Mouse (Mus musculus) kidney, postnatal 0 days (tissue): Measurements from ENCODE around the gene Srgap3. TPM values are rescaled to one million over a fixed set of nuclear protein-coding genes. Genes with fewer than 3 reads are reported as not detected.
A peak's percentile ranks its signal among the peaks of the same experiment; 100 is the strongest.

ENCODE experiments used
- ATAC-seq: fragments of 200-750 bp; cut with Nextera tagmentation; replicated peaks from 2 replicates; pipeline ENCODE4 v1.8.0; 2017; ENCODE audit warnings: low read depth, moderate number of reproducible peaks, moderate TSS enrichment, moderate library complexity; ENCODE audit not compliant: low FRiP score
- DNase-seq: peaks from one replicate; pipeline ENCODE4 v3.0.0-alpha.2; 2016; ENCODE audit warnings: low spot score
- H3K27ac ChIP-seq: fragments of 300-500 bp; sonication (generic); 2 replicates; pipeline ENCODE4 v1.5.1; 2014; ENCODE audit warnings: mild to moderate bottlenecking
- H3K27me3 ChIP-seq: fragments of 300-500 bp; sonication (generic); 2 replicates; pipeline ENCODE4 v1.6.1; 2014; ENCODE audit warnings: low read length, mixed read lengths; ENCODE audit not compliant: insufficient read depth
- H3K36me3 ChIP-seq: fragments of 300-500 bp; sonication (generic); 2 replicates; pipeline ENCODE4 v1.6.1; 2014; ENCODE audit warnings: low read length, mixed read lengths; ENCODE audit not compliant: insufficient read depth
- H3K4me1 ChIP-seq: fragments of 300-500 bp; sonication (generic); replicated peaks from 2 replicates; pipeline ENCODE4 v1.6.1; 2014; ENCODE audit warnings: antibody characterized with exemption, low read length, mixed read lengths; ENCODE audit not compliant: insufficient read depth
- H3K4me2 ChIP-seq: fragments of 300-500 bp; sonication (generic); 2 replicates; pipeline ENCODE4 v1.6.1; 2014; ENCODE audit warnings: mild to moderate bottlenecking, low read length, moderate library complexity, mixed read lengths
- H3K4me3 ChIP-seq: fragments of 300-500 bp; sonication (generic); replicated peaks from 2 replicates; pipeline ENCODE4 v1.5.1; 2014; ENCODE audit warnings: low read depth, low read length
- H3K9ac ChIP-seq: fragments of 300-500 bp; sonication (generic); 2 replicates; pipeline ENCODE4 v1.6.1; 2014; ENCODE audit warnings: low read depth, low read length
- H3K9me3 ChIP-seq: fragments of 300-500 bp; sonication (generic); replicated peaks from 2 replicates; pipeline ENCODE4 v1.6.1; 2016; ENCODE audit warnings: low read length, inconsistent platforms, mixed read lengths
- CTCF ChIP-seq: IDR thresholded peaks from 2 replicates; pipeline ENCODE4 v1.5.1; 2016; ENCODE audit warnings: antibody characterized with exemption, low read depth, mild to moderate bottlenecking, moderate library complexity
- WGBS: fragments of 180-500 bp; shearing (Covaris S2); extraction: QIAGEN DNeasy Blood & Tissue Kit; methylation state at CpG from one replicate; pipeline ENCODE4 v1.1.7; 2014; 5-methylcytosine and 5-hydroxymethylcytosine counted together
- polyA plus RNA-seq: library from polyadenylated mRNA; unstranded; fragments of >200 nt; fragmentation: Nextera tagmentation; extraction: Ambion mirVana; gene quantifications from 2 replicates; pipeline ENCODE4 v1.2.1, GENCODE M21; 2015

Gene Srgap3
- polyA plus RNA-seq, 1 experiment from 2014 or later: 2.1 TPM

- ATAC-seq (no peak), DNase-seq (no peak)
- Histone ChIP-seq H3K9ac (no peak overlapping the region), H3K4me3 (no peak overlapping the region), H3K4me1 (no peaks in the 10 kb centered on the region), H3K36me3 (peaks cover 4% of the 10 kb centered on the region; the same call in 1 of the 2 replicates), H3K9me3 (no peaks in the 10 kb centered on the region), H3K27me3 (no peaks in the 10 kb centered on the region), H3K27ac (no peak overlapping the region), H3K4me2 (no peak overlapping the region)
- WGBS: 91% methylated on average over 6 of the region's 6 CpGs
- TF ChIP-seq CTCF: no peak
These were observed 208.1 kb downstream of the Srgap3 start for GRCm38 (mm10) chr6:112738924-112739323.

DNA sequence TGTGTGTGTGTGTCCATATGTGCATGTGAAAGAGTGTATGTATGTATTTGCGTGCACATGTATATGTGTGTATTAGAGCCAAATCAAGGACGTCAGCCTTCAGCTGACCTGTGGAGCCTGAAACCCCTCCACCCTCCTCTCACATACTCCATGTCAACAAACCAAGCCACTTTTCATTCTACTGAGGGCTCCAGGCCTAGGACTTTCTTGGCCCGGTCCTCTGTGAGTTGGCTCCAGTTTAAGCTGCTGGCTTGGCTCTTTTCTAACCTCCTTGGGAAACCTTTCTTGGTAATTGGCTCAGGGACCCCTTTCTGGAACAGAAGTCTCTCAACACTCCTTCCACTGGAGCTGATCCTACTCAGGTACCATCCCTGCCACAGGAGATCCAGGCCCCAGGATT is 210.6 kb downstream of the Srgap3 start:
- DNase-seq (no peak), ATAC-seq (no peak)
- Histone ChIP-seq H3K4me2 (no peak overlapping the region), H3K36me3 (peaks cover 4% of the 10 kb centered on the region; the same call in 1 of the 2 replicates), H3K4me3 (no peak overlapping the region), H3K27me3 (no peaks in the 10 kb centered on the region), H3K9me3 (no peaks in the 10 kb centered on the region), H3K27ac (no peak overlapping the region), H3K9ac (no peak overlapping the region), H3K4me1 (no peaks in the 10 kb centered on the region)
- WGBS: 86% methylated on average over 3 of the region's 3 CpGs
- no peak for TF ChIP-seq CTCF

DNA sequence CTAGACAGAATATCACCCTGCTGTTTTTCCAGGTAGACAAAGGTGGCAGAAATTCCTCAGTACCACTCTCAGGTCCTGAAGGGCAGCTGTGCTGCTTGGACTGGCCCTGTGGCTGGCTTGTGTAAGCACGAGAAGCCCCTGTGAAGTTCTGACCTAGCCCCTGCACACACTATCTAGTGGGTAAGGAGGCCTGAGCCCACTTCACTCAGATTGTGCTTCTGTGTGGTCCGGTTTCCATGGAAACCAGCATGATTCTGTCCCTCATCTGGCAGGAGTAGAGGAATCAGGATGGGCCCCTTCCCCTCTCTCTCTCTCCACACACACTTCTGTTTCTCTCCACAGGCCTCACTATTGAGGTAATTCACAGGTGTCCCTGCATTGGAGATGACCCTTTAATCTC is 212.0 kb downstream of the Srgap3 start:
- Histone ChIP-seq H3K9me3 (no peaks in the 10 kb centered on the region), H3K4me2 (no peak overlapping the region), H3K4me3 (no peak overlapping the region), H3K36me3 (peaks cover 4% of the 10 kb centered on the region; the same call in 1 of the 2 replicates), H3K27me3 (no peaks in the 10 kb centered on the region), H3K27ac (no peak overlapping the region), H3K4me1 (no peaks in the 10 kb centered on the region), H3K9ac (no peak overlapping the region)
- TF ChIP-seq CTCF: no peak
- WGBS: 83% methylated on average over 2 of the region's 2 CpGs
- ATAC-seq (no peak), DNase-seq (no peak)

GRCm38 (mm10) chr6:112733942-112734341 is 213.1 kb downstream of the Srgap3 start:
- Histone ChIP-seq H3K4me3 (no peak overlapping the region), H3K9ac (no peak overlapping the region), H3K4me2 (no peak overlapping the region), H3K9me3 (no peaks in the 10 kb centered on the region), H3K4me1 (no peaks in the 10 kb centered on the region), H3K27ac (no peak overlapping the region), H3K27me3 (no peaks in the 10 kb centered on the region), H3K36me3 (peaks cover 4% of the 10 kb centered on the region; the same call in 1 of the 2 replicates)
- 66% methylated on average over 5 of the region's 5 CpGs for WGBS
- no peak for TF ChIP-seq CTCF
- ATAC-seq (no peak), DNase-seq (no peak)

DNA sequence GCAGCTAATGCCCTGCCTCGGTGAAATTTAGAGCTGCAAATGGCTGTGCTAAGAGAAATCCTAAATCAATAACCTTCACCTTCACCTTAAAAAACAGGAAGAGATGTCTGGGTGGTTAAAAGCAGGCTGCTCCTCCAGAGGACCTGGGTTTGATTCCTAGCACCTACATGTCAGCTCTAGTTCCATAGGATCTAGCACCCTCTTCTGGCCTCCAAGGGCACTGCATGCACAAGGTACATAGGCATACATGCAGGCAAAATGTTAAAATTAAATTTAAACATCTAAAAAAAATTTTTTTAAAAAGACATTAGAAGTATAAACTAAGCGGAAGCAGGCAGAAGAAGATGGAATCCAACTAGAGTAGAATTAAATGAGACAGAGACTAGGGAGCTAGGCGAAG is 214.6 kb downstream of the Srgap3 start:
- ATAC-seq (no peak), DNase-seq (no peak)
- WGBS: 97% methylated on average over 3 of the region's 3 CpGs
- no peaks in the 10 kb centered on the region for H3K27me3 ChIP-seq
- H3K36me3 ChIP-seq: peaks cover 4% of the 10 kb centered on the region; the same call in 1 of the 2 replicates
- H3K9me3 ChIP-seq: no peaks in the 10 kb centered on the region
- no peaks in the 10 kb centered on the region for H3K4me1 ChIP-seq
- H3K27ac ChIP-seq: no peak overlapping the region
- peak; percentile 38; the same call in 1 of the 2 replicates for TF ChIP-seq CTCF
- no peak overlapping the region for H3K4me2 ChIP-seq
- H3K4me3 ChIP-seq: no peak overlapping the region
- H3K9ac ChIP-seq: no peak overlapping the region

DNA sequence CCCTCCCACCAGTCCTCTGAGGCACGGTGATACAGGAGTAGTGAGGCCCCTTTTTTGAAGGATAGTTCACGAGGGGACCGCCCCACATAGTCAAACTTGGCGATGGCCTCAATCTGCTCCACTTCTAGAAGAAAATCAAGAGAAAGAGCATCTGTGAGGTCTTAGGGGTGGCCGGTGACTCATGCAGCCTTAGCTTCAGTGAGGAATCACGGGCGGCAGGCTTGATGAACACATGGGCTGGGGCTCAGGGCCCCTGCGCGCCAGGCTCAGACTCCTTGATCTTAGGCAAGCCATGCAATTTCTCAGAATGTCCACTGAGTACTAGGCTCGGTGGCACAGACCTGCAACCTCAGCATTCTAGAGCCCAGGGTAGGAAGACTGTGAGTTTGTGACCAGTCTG is 215.7 kb downstream of the Srgap3 start:
- ATAC-seq (no peak), DNase-seq (no peak)
- WGBS: 94% methylated on average over 10 of the region's 10 CpGs
- no peak overlapping the region for H3K4me2 ChIP-seq
- H3K27me3 ChIP-seq: no peaks in the 10 kb centered on the region
- no peak for TF ChIP-seq CTCF
- peaks cover 4% of the 10 kb centered on the region; the same call in 1 of the 2 replicates for H3K36me3 ChIP-seq
- H3K9ac ChIP-seq: no peak overlapping the region
- H3K9me3 ChIP-seq: no peaks in the 10 kb centered on the region
- no peak overlapping the region for H3K27ac ChIP-seq
- H3K4me1 ChIP-seq: no peaks in the 10 kb centered on the region
- H3K4me3 ChIP-seq: no peak overlapping the region
